Mouse (Mus musculus): Measurements from ENCODE around the gene Atrn. TPM values are rescaled to one million over a fixed set of nuclear protein-coding genes. Genes with fewer than 3 reads are reported as not detected.
"Not testable (repeated sequence)": the region's sequence is repeated elsewhere in the genome, so short reads cannot be mapped to it uniquely, and the experiment has no call there.

Atrn gene
- polyA plus RNA-seq, 1 experiment from 2014 or later: 13.7 TPM

DNA sequence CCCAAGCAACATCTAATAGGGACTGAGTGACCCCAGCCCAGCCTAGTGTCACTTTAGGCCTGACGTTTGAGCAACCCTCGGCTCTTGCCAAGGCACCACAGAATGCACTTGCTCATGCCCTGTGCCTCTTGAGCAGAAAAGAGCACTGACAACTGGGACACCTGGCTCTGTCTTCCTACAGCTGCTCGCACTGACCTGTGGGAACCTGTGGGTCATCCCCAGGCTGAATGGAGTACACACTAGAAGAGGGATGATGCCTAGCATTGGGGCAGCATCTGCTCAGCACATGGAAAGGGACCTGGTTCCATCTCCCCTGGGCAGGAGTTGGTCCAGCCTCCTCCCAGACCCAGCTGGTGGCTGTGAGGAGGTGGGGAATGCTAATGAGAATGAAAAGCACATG is 120.6 kb downstream of the Atrn start:
- WGBS: 90% methylated on average over 3 of the region's 3 CpGs
- Histone ChIP-seq H3K9me3 (replicated peaks) (no peaks in the 10 kb centered on the region), H3K4me2 (no peak overlapping the region), H3K36me3 (peaks cover 57% of the 10 kb centered on the region), H3K4me1 (no peaks in the 10 kb centered on the region), H3K27me3 (replicated peaks) (no peaks in the 10 kb centered on the region), H3K4me3 (replicated peaks) (no peak overlapping the region), H3K27ac (replicated peaks) (no peak overlapping the region), H3K9ac (replicated peaks) (no peak overlapping the region)
- ATAC-seq (ENCODE audit: low FRiP score): no peak

DNA sequence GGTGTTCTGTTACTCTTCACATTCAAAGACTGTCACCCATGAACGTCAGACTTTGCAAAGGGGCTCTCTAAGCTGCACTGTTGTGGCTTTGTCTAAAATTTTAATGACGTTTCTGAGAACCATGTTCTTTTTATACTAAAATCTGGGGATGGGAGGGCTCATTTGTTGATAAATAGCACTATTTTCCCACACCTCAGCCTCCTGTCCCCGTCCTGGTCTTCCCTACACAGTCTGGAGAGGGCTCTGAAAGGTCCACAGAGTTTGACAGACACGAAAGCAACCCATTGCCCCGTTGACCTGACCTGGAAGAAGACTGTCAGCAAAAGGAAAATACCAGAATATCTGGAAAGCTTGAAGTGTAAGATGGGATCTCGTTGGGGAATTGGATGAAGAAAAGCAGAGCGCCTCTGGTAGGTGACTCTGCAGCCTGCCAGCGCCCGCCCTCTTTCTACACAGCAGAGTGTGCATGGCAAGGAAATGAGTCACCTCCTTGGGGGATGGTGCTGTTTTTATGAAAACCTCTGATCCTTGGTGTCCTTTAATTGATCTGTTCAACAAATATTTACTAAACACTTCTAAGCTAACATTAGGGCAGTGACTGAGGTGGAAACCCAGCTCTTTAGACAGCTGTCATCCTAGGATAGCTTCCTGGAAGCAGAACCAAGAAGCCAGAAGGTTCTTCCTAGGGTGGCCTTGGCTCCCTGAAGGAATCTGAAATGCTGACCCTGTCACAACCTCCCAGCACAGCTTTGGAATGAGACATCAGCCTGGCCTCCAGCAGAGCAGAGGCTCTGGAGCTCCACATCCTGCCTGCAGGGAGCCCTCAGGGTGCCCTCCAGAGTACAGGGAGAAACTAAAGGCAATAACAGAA is 123.0 kb downstream of the Atrn start:
- Histone ChIP-seq H3K27ac (replicated peaks) (no peak overlapping the region), H3K9ac (replicated peaks) (no peak overlapping the region), H3K4me2 (no peak overlapping the region), H3K4me1 (no peaks in the 10 kb centered on the region), H3K27me3 (replicated peaks) (no peaks in the 10 kb centered on the region), H3K4me3 (replicated peaks) (no peak overlapping the region), H3K9me3 (replicated peaks) (no peaks in the 10 kb centered on the region), H3K36me3 (peaks cover 35% of the 10 kb centered on the region)
- WGBS: 74% methylated on average over 9 of the region's 9 CpGs
- ATAC-seq (ENCODE audit: low FRiP score): no peak

DNA sequence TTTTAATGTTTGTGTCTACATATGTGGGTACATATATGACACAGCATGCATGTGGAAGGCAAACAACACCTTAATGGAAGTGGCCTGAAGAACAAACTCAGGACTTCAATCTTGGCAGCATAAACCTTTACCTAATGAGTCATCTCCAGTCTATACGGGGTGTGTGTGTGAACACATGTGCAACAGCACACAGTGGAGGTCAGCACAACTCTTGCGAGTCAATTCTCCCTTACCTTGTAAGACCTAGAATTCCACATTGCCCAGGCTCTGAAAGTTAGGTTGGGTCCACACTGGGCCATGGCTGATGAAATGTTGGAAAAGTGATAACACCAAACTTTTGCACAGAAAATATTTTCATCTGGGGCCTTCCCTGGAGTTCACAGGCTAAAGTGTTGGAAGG is 124.3 kb downstream of the Atrn start:
- no peaks in the 10 kb centered on the region for H3K4me1 ChIP-seq
- no peak for ATAC-seq (ENCODE audit: low FRiP score)
- no peaks in the 10 kb centered on the region for H3K27me3 ChIP-seq (replicated peaks)
- H3K9me3 ChIP-seq (replicated peaks): no peaks in the 10 kb centered on the region
- WGBS: 100% methylated on average over 2 of the region's 2 CpGs
- H3K9ac ChIP-seq (replicated peaks): no peak overlapping the region
- peaks cover 25% of the 10 kb centered on the region for H3K36me3 ChIP-seq
- no peak overlapping the region for H3K27ac ChIP-seq (replicated peaks)
- no peak overlapping the region for H3K4me3 ChIP-seq (replicated peaks)
- H3K4me2 ChIP-seq: no peak overlapping the region

DNA sequence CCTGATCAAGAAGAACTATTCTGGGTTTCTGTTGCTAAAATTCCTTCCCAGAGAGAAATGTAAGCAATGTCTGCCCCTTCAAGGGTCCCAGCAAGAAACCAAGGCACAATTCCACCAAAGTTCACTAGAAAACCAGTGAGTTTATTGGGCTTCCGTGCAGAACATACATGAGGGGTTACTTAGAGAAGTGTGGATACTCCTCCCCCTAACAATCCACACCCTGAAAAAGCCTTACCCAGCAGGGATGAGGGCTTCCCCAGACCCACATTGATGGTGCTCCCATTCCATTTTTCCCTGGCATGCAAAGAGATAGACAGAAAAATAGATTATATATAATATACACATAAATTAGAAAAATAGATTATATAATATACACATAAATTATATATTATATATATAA is 124.7 kb downstream of the Atrn start:
- no peak for ATAC-seq (ENCODE audit: low FRiP score)
- H3K9me3 ChIP-seq (replicated peaks): no peaks in the 10 kb centered on the region
- H3K4me3 ChIP-seq (replicated peaks): no peak overlapping the region
- H3K9ac ChIP-seq (replicated peaks): no peak overlapping the region
- H3K27me3 ChIP-seq (replicated peaks): no peaks in the 10 kb centered on the region
- WGBS: 93% methylated on average over 1 of the region's 1 CpGs
- no peak overlapping the region for H3K27ac ChIP-seq (replicated peaks)
- H3K4me1 ChIP-seq: no peaks in the 10 kb centered on the region
- no peak overlapping the region for H3K4me2 ChIP-seq
- peaks cover 21% of the 10 kb centered on the region for H3K36me3 ChIP-seq

DNA sequence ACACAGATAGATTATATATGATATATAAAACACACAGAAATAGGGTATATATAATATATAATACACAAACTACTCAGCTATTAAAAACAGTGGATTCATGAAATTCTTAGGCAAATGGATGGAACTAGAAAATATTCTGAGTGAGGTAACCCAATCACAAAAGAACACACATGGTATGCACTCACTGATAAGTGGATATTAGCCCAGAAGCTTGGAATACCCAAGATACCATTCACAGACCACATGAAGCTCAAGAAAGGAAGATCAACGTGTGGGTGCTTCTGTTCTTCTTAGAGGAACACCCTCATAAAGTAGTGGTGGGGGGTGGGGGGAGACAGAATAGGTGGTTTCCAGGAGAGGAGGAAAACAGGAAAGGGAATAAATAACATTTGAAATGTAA is 125.1 kb downstream of the Atrn start:
- whole genome bisulfite sequencing: 87% methylated on average over 1 of the region's 1 CpGs
- not testable (repeated sequence) for H3K4me1 ChIP-seq; H3K9ac ChIP-seq (replicated peaks); H3K9me3 ChIP-seq (replicated peaks); H3K27ac ChIP-seq (replicated peaks); H3K4me2 ChIP-seq; H3K27me3 ChIP-seq (replicated peaks); ATAC-seq (ENCODE audit: low FRiP score); H3K4me3 ChIP-seq (replicated peaks)
- peaks cover 16% of the 10 kb centered on the region for H3K36me3 ChIP-seq

DNA sequence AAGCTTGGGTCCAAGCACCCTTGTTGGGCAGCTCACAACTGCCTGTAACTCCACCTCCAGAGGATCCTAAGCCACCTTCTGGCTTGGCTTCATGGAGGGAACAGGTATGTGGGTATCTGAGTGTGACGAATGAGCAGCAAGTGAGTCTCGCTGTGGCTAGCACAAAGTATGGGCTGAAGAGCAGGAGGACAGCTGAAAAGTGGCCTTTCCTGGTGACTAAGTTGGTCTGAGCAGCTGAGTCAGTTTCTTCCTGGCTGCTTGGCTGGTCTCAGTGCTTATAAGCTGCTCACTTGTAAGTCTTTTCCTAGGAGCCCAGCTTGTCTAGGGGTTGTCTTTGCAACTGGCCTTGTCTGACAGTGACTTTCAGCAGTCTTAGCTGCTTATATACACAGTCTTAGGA is 130.0 kb downstream of the Atrn start:
- no peak overlapping the region for H3K9ac ChIP-seq (replicated peaks)
- no peaks in the 10 kb centered on the region for H3K36me3 ChIP-seq
- no peaks in the 10 kb centered on the region for H3K9me3 ChIP-seq (replicated peaks)
- H3K27me3 ChIP-seq (replicated peaks): 0 out of 2 replicates have a peak, but pooled peaks cover 10% of the 10 kb centered on the region
- no peak for ATAC-seq (ENCODE audit: low FRiP score)
- H3K4me1 ChIP-seq: peaks cover 11% of the 10 kb centered on the region
- no peak overlapping the region for H3K27ac ChIP-seq (replicated peaks)
- no peak overlapping the region for H3K4me3 ChIP-seq (replicated peaks)
- no peak overlapping the region for H3K4me2 ChIP-seq
- WGBS: 92% methylated on average over 2 of the region's 2 CpGs

DNA sequence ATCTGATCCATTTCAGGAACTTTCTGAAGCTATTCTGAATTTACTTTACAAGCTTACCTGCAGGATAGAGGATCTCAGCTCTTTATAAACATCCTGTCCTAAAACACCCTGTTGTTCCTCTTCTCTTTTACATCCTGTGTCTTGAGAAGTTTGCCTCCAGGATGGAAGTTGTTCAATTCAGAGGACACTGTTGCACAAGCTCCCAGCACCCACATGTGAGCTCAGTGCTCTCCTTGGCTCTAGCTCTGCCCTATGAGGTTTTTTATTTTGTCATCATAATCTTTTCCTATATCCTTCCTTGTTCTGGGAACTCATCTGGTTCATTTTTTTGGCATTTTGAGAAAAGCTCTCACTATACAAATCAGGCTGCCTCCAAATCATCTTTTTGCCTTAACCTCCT is 130.5 kb downstream of the Atrn start:
- H3K27me3 ChIP-seq (replicated peaks): peaks cover 12% of the 10 kb centered on the region
- H3K4me2 ChIP-seq: no peak overlapping the region
- H3K9ac ChIP-seq (replicated peaks): no peak overlapping the region
- H3K4me3 ChIP-seq (replicated peaks): no peak overlapping the region
- no peaks in the 10 kb centered on the region for H3K9me3 ChIP-seq (replicated peaks)
- no peak for ATAC-seq (ENCODE audit: low FRiP score)
- no peak overlapping the region for H3K27ac ChIP-seq (replicated peaks)
- no peaks in the 10 kb centered on the region for H3K36me3 ChIP-seq
- peaks cover 14% of the 10 kb centered on the region for H3K4me1 ChIP-seq

DNA sequence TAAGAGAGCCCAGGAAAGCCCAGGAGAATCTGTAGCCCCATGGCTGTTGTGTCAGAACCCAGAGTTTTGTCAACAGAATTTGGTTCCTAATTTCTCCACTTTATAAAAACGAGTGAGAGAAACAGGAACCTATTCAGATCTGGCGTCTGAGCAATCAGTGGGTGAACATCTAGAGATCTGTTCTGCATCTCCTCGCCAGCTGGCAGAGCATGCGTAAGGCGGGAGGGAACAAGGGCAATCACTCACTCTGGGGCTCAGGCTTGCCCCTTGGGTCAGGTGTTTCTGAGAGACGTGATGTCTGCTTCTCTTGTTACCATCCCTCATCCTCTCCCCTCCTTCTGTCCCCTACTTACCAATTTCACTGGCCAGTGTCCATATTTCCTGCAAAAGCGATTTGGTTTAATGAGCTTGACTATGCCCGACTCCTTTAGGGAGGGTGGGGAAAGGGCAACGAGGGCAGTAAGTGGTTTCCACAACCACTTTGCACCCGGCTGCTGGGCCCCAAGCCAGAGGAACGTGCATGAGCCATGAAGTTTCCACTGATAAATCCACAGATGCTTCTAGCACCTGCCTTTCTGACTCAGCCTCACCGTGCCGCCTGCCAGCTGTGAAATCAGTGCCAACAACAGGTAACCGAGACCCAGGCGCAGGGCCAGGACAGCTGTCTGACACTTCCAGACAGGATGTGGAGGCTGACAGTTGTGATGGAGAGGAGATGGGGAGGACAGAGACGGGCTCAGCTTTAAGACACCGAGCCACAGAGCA is 131.1 kb downstream of the Atrn start:
- H3K27ac ChIP-seq (replicated peaks): no peak overlapping the region
- peaks cover 19% of the 10 kb centered on the region for H3K4me1 ChIP-seq
- no peak overlapping the region for H3K4me2 ChIP-seq
- no peak overlapping the region for H3K9ac ChIP-seq (replicated peaks)
- H3K4me3 ChIP-seq (replicated peaks): no peak overlapping the region
- no peaks in the 10 kb centered on the region for H3K36me3 ChIP-seq
- no peaks in the 10 kb centered on the region for H3K9me3 ChIP-seq (replicated peaks)
- H3K27me3 ChIP-seq (replicated peaks): peaks cover 19% of the 10 kb centered on the region
- no peak for ATAC-seq (ENCODE audit: low FRiP score)
- WGBS: 64% methylated on average over 17 of the region's 17 CpGs

DNA sequence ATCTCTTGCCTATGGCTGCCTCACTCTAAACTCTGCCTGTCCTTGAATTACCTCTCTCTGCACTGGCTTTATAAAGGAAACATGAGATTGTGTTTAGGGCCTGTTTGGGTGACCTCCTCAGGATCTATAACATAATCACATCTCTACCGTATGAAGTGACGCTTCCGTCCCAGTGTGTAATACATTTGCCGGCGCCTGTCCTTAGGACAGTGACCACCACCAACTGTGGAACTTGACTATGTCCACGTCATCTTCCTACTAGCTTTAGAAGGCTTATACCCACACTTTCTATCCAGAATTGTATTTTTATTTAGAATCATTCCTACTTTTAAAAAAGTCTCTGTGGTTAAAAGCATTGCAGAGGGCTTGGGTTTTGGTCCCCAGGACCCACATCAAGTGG is 131.9 kb downstream of the Atrn start:
- WGBS: 94% methylated on average over 6 of the region's 6 CpGs
- no peak for ATAC-seq (ENCODE audit: low FRiP score)

DNA sequence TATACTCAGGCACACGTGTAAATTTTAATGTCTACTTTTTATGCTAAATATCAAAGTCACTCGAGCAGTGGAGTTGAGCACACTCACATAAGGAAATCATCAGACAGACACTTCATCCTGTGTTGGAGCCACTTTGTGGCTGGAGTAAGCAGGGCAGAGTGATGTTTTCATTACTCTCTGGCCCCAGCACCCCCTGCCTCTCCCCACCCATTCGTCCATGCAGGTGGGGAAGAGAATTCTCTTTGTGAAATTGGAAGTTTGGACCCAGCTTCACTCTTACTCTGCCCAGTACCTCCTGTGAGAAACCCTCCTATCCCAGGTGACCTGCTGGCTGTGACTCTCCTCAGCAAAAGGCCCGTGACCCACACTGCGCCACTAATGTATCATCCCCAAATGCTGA is 132.4 kb downstream of the Atrn start:
- Histone ChIP-seq H3K4me3 (replicated peaks) (no peak overlapping the region), H3K4me2 (no peak overlapping the region), H3K9ac (replicated peaks) (no peak overlapping the region), H3K36me3 (no peaks in the 10 kb centered on the region), H3K27ac (replicated peaks) (no peak overlapping the region), H3K27me3 (replicated peaks) (peaks cover 25% of the 10 kb centered on the region), H3K4me1 (peaks cover 19% of the 10 kb centered on the region), H3K9me3 (replicated peaks) (no peaks in the 10 kb centered on the region)
- no peak for ATAC-seq (ENCODE audit: low FRiP score)
- WGBS: 87% methylated on average over 5 of the region's 5 CpGs

More for the DNA sequence above, 131.9 kb downstream of the Atrn start:
- no peaks in the 10 kb centered on the region for H3K9me3 ChIP-seq (replicated peaks)
- no peak overlapping the region for H3K9ac ChIP-seq (replicated peaks)
- H3K4me2 ChIP-seq: no peak overlapping the region
- H3K4me1 ChIP-seq: peaks cover 19% of the 10 kb centered on the region
- no peaks in the 10 kb centered on the region for H3K36me3 ChIP-seq
- H3K27ac ChIP-seq (replicated peaks): no peak overlapping the region
- no peak overlapping the region for H3K4me3 ChIP-seq (replicated peaks)
- peaks cover 25% of the 10 kb centered on the region for H3K27me3 ChIP-seq (replicated peaks)

DNA sequence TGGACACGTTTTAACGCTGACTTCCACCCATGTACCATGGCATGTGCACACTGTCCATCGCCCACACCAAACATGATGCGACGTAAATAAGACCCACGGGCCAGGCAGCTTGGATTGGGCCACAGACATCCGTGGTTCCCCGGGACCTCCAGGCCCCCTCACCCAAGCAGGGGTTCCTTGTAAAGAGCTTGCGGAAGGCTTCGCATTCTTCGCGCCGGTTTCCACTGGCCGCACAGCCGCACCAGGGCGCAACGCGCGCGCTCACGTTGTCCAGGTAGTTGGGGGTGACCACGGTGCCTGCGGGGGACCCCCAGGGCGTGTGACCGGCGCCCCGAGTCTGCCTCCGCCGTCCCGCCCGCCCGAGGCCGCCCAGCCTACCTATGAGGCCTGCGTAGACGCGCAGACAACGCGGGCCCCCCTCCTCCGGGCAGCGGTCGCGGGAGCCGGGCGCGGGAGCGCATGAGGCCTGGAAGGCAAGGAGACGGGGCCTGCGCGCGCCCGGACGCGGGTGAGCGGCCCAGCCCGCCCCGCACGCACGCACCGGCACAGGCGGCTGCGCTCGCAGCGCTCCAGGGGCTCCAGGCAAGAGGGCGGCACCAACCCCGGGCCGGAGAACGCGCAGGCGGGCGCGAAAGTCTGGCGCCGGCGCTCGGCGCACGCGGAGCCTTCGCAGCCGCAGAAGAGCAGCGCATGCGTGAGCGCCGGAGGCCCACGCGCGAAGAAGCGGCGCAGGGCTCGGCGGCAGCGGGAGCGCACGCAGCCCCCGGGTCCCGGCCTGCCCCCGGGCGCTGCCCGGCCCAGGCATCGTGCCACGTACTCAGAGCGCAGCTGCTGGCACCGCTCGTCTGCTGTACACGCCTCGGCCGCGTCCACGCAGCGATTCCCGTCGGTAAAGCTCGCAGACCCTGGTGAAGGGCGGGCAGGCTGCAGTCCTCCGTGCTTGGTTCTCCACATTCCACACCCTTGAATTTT is 134.8 kb downstream of the Atrn start:
- H3K27ac ChIP-seq (replicated peaks): peak overlapping the region; percentile 79
- peaks cover 25% of the 10 kb centered on the region for H3K27me3 ChIP-seq (replicated peaks)
- H3K9ac ChIP-seq (replicated peaks): peak overlapping the region; percentile 73
- no peaks in the 10 kb centered on the region for H3K9me3 ChIP-seq (replicated peaks)
- H3K4me2 ChIP-seq: peak overlapping the region; percentile 67
- no peaks in the 10 kb centered on the region for H3K36me3 ChIP-seq
- peaks cover 24% of the 10 kb centered on the region for H3K4me1 ChIP-seq
- ATAC-seq (ENCODE audit: low FRiP score): peak; percentile 92
- 3% methylated on average over 91 of the region's 115 CpGs for WGBS
- peak overlapping the region; percentile 61 for H3K4me3 ChIP-seq (replicated peaks)
